Mouse (Mus musculus): ENCODE measurements at regions not wholly inside any gene's neighbourhood (a gene's known extent, or its start where the extent isn't known, plus 50 kb on each side); places are given as distances from the start of the nearest gene placed in this dataset.

GRCm38 (mm10) chr3:139885942-139886860 is 680.7 kb downstream of the Stpg2 start:
- peak; percentile 98 for ATAC-seq (ENCODE audit: insufficient number of reproducible peaks, low FRiP score, low TSS enrichment)

GRCm38 (mm10) chr3:139887265-139887664 is 681.8 kb downstream of the Stpg2 start:
- ATAC-seq (ENCODE audit: insufficient number of reproducible peaks, low FRiP score, low TSS enrichment), result no peak

GRCm38 (mm10) chr3:139888537-139888936 is 683.0 kb downstream of the Stpg2 start:
- ATAC-seq (ENCODE audit: insufficient number of reproducible peaks, low FRiP score, low TSS enrichment), result no peak

- no peak for ATAC-seq (ENCODE audit: insufficient number of reproducible peaks, low FRiP score, low TSS enrichment)
Observed at GRCm38 (mm10) chr3:139890186-139890585, 684.7 kb downstream of the Stpg2 start.

- no peak for ATAC-seq (ENCODE audit: insufficient number of reproducible peaks, low FRiP score, low TSS enrichment)
Observed at GRCm38 (mm10) chr3:139897894-139898293, 692.4 kb downstream of the Stpg2 start.

- peak; percentile 36; the same call in 1 of the 2 replicates for ATAC-seq (ENCODE audit: insufficient number of reproducible peaks, low FRiP score, low TSS enrichment)
Observed at GRCm38 (mm10) chr3:139899213-139899612, 693.7 kb downstream of the Stpg2 start.

- ATAC-seq (ENCODE audit: insufficient number of reproducible peaks, low FRiP score, low TSS enrichment), result no peak
Observed at GRCm38 (mm10) chr3:139913639-139914330, 708.3 kb downstream of the Stpg2 start.

- ATAC-seq (ENCODE audit: insufficient number of reproducible peaks, low FRiP score, low TSS enrichment), result no peak
Observed at GRCm38 (mm10) chr3:139922267-139922666, 716.8 kb downstream of the Stpg2 start.

- peak; percentile 76; the same call in 1 of the 2 replicates for ATAC-seq (ENCODE audit: insufficient number of reproducible peaks, low FRiP score, low TSS enrichment)
Observed at GRCm38 (mm10) chr3:139933039-139933438, 727.5 kb downstream of the Stpg2 start.

GRCm38 (mm10) chr3:139946209-139946608 is 740.7 kb downstream of the Stpg2 start:
- no peak for ATAC-seq (ENCODE audit: insufficient number of reproducible peaks, low FRiP score, low TSS enrichment)

GRCm38 (mm10) chr3:139947247-139947646 is 741.8 kb downstream of the Stpg2 start:
- ATAC-seq (ENCODE audit: insufficient number of reproducible peaks, low FRiP score, low TSS enrichment), result no peak

- ATAC-seq (ENCODE audit: insufficient number of reproducible peaks, low FRiP score, low TSS enrichment), result peak; percentile 23; the same call in 1 of the 2 replicates
Observed at GRCm38 (mm10) chr3:139949096-139949495, 743.6 kb downstream of the Stpg2 start.

GRCm38 (mm10) chr3:139950016-139950705 is 744.7 kb downstream of the Stpg2 start:
- ATAC-seq (ENCODE audit: insufficient number of reproducible peaks, low FRiP score, low TSS enrichment), result peak; percentile 79

GRCm38 (mm10) chr3:139951516-139951915 is 746.0 kb downstream of the Stpg2 start:
- no peak for ATAC-seq (ENCODE audit: insufficient number of reproducible peaks, low FRiP score, low TSS enrichment)

- ATAC-seq (ENCODE audit: insufficient number of reproducible peaks, low FRiP score, low TSS enrichment), result no peak
Observed at GRCm38 (mm10) chr3:139978172-139978571, 772.7 kb downstream of the Stpg2 start.

GRCm38 (mm10) chr3:139985830-139986481 is 780.5 kb downstream of the Stpg2 start:
- ATAC-seq (ENCODE audit: insufficient number of reproducible peaks, low FRiP score, low TSS enrichment), result no peak

GRCm38 (mm10) chr3:139988938-139989337 is 783.4 kb downstream of the Stpg2 start:
- no peak for ATAC-seq (ENCODE audit: insufficient number of reproducible peaks, low FRiP score, low TSS enrichment)

GRCm38 (mm10) chr3:139989380-139989779 is 783.9 kb downstream of the Stpg2 start:
- ATAC-seq (ENCODE audit: insufficient number of reproducible peaks, low FRiP score, low TSS enrichment), result no peak

- ATAC-seq (ENCODE audit: insufficient number of reproducible peaks, low FRiP score, low TSS enrichment), result no peak
Observed at GRCm38 (mm10) chr3:140012522-140012921, 807.0 kb downstream of the Stpg2 start.

GRCm38 (mm10) chr3:140034101-140034500 is 828.6 kb downstream of the Stpg2 start:
- no peak for ATAC-seq (ENCODE audit: insufficient number of reproducible peaks, low FRiP score, low TSS enrichment)
